Mouse (Mus musculus): ENCODE measurements around the gene Nckipsd. TPM values are rescaled to one million over a fixed set of nuclear protein-coding genes. Genes with fewer than 3 reads are reported as not detected.

Nckipsd gene
- polyA plus RNA-seq, 1 experiment, result 34.1 TPM

DNA sequence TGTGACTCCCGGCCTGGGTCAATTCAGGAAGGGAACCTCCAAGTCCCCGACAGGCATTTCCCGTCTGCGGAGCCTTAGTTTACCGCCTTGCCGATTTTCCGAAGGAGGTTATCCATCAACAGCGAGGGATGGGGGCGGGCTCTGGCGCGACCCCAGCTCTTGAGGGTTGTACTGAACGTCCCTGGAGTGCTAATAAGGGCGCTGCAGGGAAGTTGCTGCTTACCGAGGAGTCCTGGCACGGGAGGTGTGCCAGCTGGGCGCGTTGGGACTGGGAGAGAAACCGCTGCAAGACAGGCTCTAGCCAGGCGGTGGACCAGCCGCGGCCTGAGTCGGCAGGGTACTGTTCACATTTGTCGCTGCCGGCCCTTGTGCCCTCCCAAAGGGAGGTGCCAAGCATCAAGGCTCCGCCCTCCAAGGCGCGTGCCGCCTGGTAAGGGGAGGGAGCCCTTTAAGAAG is 46.1 kb downstream of the Nckipsd start:
- TF ChIP-seq CTCF (IDR thresholded peaks at IDR 0.05; ENCODE audit: insufficient read depth, low read length) (no peak), POLR2A (IDR thresholded peaks at IDR 0.05; ENCODE audit: borderline replicate concordance, extremely low read depth, low read depth, low read length) (peak; percentile 83; the same call in 1 of the 2 replicates)
- peak overlapping the region; percentile 84 for H3K4me3 ChIP-seq (replicated peaks; ENCODE audit: extremely low read depth, low read depth, low read length)
- DNase-seq, result peak; percentile 88
- H3K4me1 ChIP-seq (ENCODE audit: control insufficient read depth, insufficient read depth, low read length), result peaks cover 3% of the 10 kb centered on the region; the same call in 1 of the 2 replicates
- under 1% methylated on average over 28 of the region's 28 CpGs for WGBS

DNA sequence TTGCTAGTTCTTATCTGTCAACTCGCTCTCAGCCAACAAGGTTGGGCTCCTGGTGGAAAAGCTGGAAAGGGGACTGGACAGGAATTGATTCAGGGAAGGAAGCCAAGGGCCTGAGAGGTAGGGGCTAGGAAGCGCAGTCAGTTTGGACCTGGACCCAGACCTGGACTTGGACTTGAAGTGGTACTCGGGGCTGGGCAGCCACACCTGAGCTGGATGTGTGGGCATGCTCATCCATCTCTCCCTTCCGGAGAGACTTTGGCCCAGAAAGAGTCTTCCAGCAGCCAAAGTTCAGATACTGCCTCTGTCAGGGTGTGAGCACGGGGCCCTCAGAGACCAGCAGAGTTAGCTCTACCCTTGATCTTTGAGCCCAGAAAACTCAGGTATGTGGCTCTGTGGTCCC is 47.2 kb downstream of the Nckipsd start:
- no peak for DNase-seq
- 54% methylated on average over 5 of the region's 5 CpGs for WGBS

DNA sequence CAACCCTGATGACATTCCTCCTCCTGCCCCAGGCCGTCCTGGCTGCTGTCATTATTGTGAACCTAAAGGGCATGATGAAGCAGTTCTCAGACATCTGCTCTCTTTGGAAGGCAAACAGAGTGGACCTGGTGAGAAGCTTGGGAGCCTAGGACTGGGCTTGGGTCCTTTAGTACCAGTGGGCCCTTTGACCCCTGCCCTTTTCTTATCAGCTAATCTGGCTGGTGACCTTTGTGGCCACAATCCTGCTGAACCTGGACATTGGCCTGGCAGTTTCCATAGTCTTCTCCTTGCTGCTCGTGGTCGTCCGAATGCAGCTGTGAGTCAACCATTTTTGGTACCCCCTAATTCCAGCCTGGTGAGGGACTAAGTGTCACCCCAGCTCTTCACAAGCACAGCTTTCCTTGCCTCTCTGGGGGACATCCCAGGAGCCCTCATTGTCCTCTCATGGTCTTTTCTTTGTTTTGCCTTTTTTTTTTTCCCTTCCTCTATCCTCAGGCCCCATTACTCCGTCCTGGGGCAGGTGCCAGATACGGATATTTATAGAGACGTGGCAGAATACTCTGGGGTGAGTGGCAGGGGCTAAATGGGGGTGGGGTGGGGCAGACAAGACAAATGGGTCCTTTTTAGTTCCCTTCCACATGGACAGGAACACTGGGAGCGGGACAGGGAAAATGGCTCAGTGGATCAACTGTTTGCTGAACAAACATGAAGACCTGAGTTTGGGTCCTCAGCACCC is 50.8 kb downstream of the Nckipsd start:
- Histone ChIP-seq H3K4me3 (replicated peaks; ENCODE audit: extremely low read depth, low read depth, low read length) (no peak overlapping the region), H3K4me1 (ENCODE audit: control insufficient read depth, insufficient read depth, low read length) (no peaks in the 10 kb centered on the region)
- TF ChIP-seq POLR2A (IDR thresholded peaks at IDR 0.05; ENCODE audit: borderline replicate concordance, extremely low read depth, low read depth, low read length) (no peak), CTCF (IDR thresholded peaks at IDR 0.05; ENCODE audit: insufficient read depth, low read length) (no peak)
- 73% methylated on average over 8 of the region's 8 CpGs for WGBS
- DNase-seq, result no peak

More for the DNA sequence above, 47.2 kb downstream of the Nckipsd start:
- Histone ChIP-seq H3K4me1 (ENCODE audit: control insufficient read depth, insufficient read depth, low read length) (peaks cover 3% of the 10 kb centered on the region; the same call in 1 of the 2 replicates), H3K4me3 (replicated peaks; ENCODE audit: extremely low read depth, low read depth, low read length) (no peak overlapping the region)
- TF ChIP-seq CTCF (IDR thresholded peaks at IDR 0.05; ENCODE audit: insufficient read depth, low read length) (no peak), POLR2A (IDR thresholded peaks at IDR 0.05; ENCODE audit: borderline replicate concordance, extremely low read depth, low read depth, low read length) (no peak)

Other genes starting within 250 kb of the Nckipsd start
- gene Impdh2, start 248.1 kb upstream of the Nckipsd start, polyA plus RNA-seq (2012; rRNA removed), result 63.3 and 66.6 TPM in 2 replicates
- gene Ndufaf3, start 240.9 kb upstream of the Nckipsd start, polyA plus RNA-seq (2012; rRNA removed), result 45.5 and 46.3 TPM in 2 replicates
- 183 and 199 TPM in 2 replicates for gene Dalrd3, start 238.5 kb upstream of the Nckipsd start, polyA plus RNA-seq (2012; rRNA removed)
- 58.7 and 67.6 TPM in 2 replicates for gene Wdr6, start 229.6 kb upstream of the Nckipsd start, polyA plus RNA-seq (2012; rRNA removed)
- 19.6 and 22.4 TPM in 2 replicates for gene P4htm, start 210.7 kb upstream of the Nckipsd start, polyA plus RNA-seq (2012; rRNA removed)
- gene Arih2, start 159.0 kb upstream of the Nckipsd start, polyA plus RNA-seq (2012; rRNA removed), result 24.6 and 35.4 TPM in 2 replicates
- gene Slc25a20, start 146.3 kb upstream of the Nckipsd start, polyA plus RNA-seq (2012; rRNA removed), result 22.3 and 24.4 TPM in 2 replicates
- gene Prkar2a, start 119.1 kb upstream of the Nckipsd start, polyA plus RNA-seq (2012; rRNA removed), result 22.3 and 26.1 TPM in 2 replicates
- 66.1 and 69.4 TPM in 2 replicates for gene Ip6k2, start 24.6 kb upstream of the Nckipsd start, polyA plus RNA-seq (2012; rRNA removed)
- gene Celsr3, start 18.0 kb downstream of the Nckipsd start, polyA plus RNA-seq (2012; rRNA removed), result 0.71 and 0.73 TPM in 2 replicates
- 12.6 and 17.0 TPM in 2 replicates for gene Slc26a6, start 44.9 kb downstream of the Nckipsd start, polyA plus RNA-seq (2012; rRNA removed)
- 0.17 and 0.26 TPM in 2 replicates for gene Tmem89, start 106.3 kb downstream of the Nckipsd start, polyA plus RNA-seq (2012; rRNA removed)
- 290 and 399 TPM in 2 replicates for gene Uqcrc1, start 128.3 kb downstream of the Nckipsd start, polyA plus RNA-seq (2012; rRNA removed)
- 7.1 and 12.2 TPM in 2 replicates for gene Col7a1, start 145.2 kb downstream of the Nckipsd start, polyA plus RNA-seq (2012; rRNA removed)
- 1.0 and 2.3 TPM in 2 replicates for gene Ucn2, start 177.6 kb downstream of the Nckipsd start, polyA plus RNA-seq (2012; rRNA removed)
- gene Pfkfb4, start 183.4 kb downstream of the Nckipsd start, polyA plus RNA-seq (2012; rRNA removed), result 49.4 and 59.8 TPM in 2 replicates
- gene Shisa5, start 230.2 kb downstream of the Nckipsd start, polyA plus RNA-seq (2012; rRNA removed), result 918 and 1,083 TPM in 2 replicates

Measured in lung, adult 2 months (tissue).